Mouse (Mus musculus): ENCODE data around the gene Paqr8. TPM values are rescaled to one million over a fixed set of nuclear protein-coding genes. Genes with fewer than 3 reads are reported as not detected.

The Paqr8 gene
- total RNA-seq, 2 experiments from 2014 or later = 128 to 135 TPM

DNA sequence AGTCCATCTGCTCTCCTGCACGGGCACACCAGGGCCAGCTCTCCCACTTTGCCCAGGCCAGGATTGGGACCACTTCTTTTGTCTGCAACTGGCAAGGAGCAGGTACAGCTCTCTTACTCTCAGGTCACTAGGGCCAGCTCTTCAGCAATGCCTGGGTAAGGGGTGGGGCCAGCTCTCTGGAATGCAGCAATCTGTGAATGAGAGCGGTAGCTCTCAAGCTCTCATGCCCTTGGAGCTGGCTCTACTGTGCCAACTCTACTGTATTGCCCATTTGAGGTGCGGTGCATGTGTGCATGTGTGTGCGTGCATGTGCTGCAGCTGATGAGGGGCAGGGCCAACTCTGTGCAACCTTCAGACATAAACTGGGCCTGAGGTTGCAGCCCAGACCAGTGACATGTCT is 11.0 kb upstream of the Paqr8 start:
- no peak for TF ChIP-seq CTCF (IDR thresholded peaks at IDR 0.05)
- Histone ChIP-seq H3K27ac (no peak overlapping the region), H3K4me3 (no peak overlapping the region)
- no peak for DNase-seq (ENCODE audit: extremely low spot score in 1 of 2, low spot score in 2 of 2)
- intact Hi-C loops (cut with DNase I) = no loop called here

DNA sequence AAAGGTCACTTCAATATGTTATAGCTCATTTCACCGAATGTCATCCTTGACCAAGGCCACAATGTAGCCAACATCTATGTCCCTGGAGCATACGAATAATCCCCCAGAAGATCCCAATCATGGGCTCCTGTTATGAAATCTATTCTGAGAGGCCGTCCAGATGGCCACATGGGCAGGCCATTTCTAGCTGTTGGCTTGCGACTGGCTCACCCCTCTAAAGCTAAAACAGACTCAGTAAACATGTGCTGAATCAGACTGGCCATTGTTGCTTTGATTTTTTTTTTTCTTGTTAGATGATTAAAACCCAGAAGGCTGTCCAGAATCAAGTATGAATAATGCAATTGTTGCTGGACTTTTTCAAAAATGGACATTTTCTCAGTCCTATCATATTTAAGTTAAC is 7.3 kb upstream of the Paqr8 start:
- intact Hi-C loops (cut with DNase I) = no loop called here
- Histone ChIP-seq H3K4me3 (no peak overlapping the region), H3K27ac (no peak overlapping the region)
- TF ChIP-seq CTCF (IDR thresholded peaks at IDR 0.05) = no peak
- no peak for DNase-seq (ENCODE audit: extremely low spot score in 1 of 2, low spot score in 2 of 2)

GRCm38 (mm10) chr1:20889677-20890403 is 566 bp upstream of the Paqr8 start:
- H3K27ac ChIP-seq = peak overlapping the region; percentile 94
- peak overlapping the region; percentile 96 for H3K4me3 ChIP-seq
- no peak for DNase-seq (ENCODE audit: extremely low spot score in 1 of 2, low spot score in 2 of 2)
- intact Hi-C loops (cut with DNase I) = loop anchor here (2.0 to 5.0 kb wide), 4 partner anchors 43 to 278 kb away; partner anchors contain the start of gene Mcm3
- TF ChIP-seq CTCF (IDR thresholded peaks at IDR 0.05) = no peak

DNA sequence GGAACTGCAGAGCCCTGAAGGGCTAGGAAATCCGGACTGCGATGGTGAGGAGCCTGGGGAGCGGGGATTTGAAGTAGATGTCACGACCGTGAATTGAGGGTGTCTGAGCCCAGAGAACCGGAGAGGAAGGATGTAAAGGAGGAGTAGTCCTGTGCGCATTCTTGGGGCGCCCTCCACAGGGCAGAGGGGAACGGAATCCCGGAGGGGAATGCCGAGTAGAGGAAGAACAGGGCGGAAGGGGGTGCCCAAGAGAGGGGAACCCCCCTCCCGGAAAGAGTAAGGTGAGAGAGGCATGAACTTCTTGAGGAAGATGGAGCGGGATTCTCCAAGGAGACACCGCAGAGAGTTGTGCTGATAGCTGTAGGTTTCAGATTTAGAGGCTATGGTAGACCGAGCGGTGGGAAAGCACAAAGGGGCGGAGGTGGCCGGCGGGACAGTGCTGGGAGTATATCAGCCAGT is 564 bp downstream of the Paqr8 start:
- intact Hi-C loops (cut with DNase I) = loop anchor here (2.0 to 5.0 kb wide), 4 partner anchors 44 to 279 kb away; partner anchors contain the start of gene Mcm3
- peak; percentile 73 to 77 for DNase-seq (ENCODE audit: extremely low spot score in 1 of 2, low spot score in 2 of 2)
- H3K4me3 ChIP-seq = peak overlapping the region; percentile 96
- peak overlapping the region; percentile 94 for H3K27ac ChIP-seq
- TF ChIP-seq CTCF (IDR thresholded peaks at IDR 0.05) = peak; percentile 57

DNA sequence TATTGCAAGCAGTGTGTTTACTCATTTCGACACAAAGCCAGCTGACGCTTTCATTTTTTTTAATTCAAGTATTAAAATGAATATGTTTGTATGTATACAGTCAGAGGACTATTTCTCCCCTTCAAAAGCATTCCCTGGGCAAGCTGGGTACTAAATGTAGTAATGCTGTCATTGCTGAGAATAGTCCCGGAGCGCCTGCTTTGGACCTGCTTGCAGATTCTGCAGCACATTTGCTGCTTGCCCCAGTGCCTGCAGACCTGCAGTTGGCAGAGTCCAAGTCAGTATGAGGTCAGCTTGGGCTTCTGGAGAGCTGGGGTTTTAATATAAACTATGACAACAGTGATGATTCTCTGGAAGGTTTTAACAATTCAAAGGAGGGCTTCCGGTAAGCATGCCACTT is 2.7 kb downstream of the Paqr8 start:
- intact Hi-C loops (cut with DNase I) = loop anchor here (5.0 kb wide), 3 partner anchors 46 to 281 kb away; no protein-coding TSS in a partner anchor
- TF ChIP-seq CTCF (IDR thresholded peaks at IDR 0.05) = no peak
- H3K27ac ChIP-seq = no peak overlapping the region; the same call in 1 of the 2 replicates
- DNase-seq (ENCODE audit: extremely low spot score in 1 of 2, low spot score in 2 of 2) = no peak
- peak overlapping the region; percentile 96 for H3K4me3 ChIP-seq

GRCm38 (mm10) chr1:20898391-20898790 is 8.0 kb downstream of the Paqr8 start:
- no peak for DNase-seq (ENCODE audit: extremely low spot score in 1 of 2, low spot score in 2 of 2)
- TF ChIP-seq CTCF (IDR thresholded peaks at IDR 0.05) = no peak
- H3K27ac ChIP-seq = no peak overlapping the region
- intact Hi-C loops (cut with DNase I) = no loop called here
- H3K4me3 ChIP-seq = no peak overlapping the region

- TF ChIP-seq CTCF (IDR thresholded peaks at IDR 0.05) = no peak
- intact Hi-C loops (cut with DNase I) = no loop called here
- DNase-seq (ENCODE audit: extremely low spot score in 1 of 2, low spot score in 2 of 2) = no peak
- no peak overlapping the region for H3K4me3 ChIP-seq
- no peak overlapping the region; the same call in 1 of the 2 replicates for H3K27ac ChIP-seq
Observed at GRCm38 (mm10) chr1:20900336-20900735, 9.9 kb downstream of the Paqr8 start.

- TF ChIP-seq CTCF (IDR thresholded peaks at IDR 0.05) = no peak
- intact Hi-C loops (cut with DNase I) = loop anchor here (2.0 kb wide), 1 partner anchor 61 kb away; no protein-coding TSS in a partner anchor
- Histone ChIP-seq H3K27ac (peak overlapping the region; percentile 85), H3K4me3 (no peak overlapping the region)
- peak; percentile 40 to 49 for DNase-seq (ENCODE audit: extremely low spot score in 1 of 2, low spot score in 2 of 2)
Observed at GRCm38 (mm10) chr1:20905501-20906127, 15.2 kb downstream of the Paqr8 start.

DNA sequence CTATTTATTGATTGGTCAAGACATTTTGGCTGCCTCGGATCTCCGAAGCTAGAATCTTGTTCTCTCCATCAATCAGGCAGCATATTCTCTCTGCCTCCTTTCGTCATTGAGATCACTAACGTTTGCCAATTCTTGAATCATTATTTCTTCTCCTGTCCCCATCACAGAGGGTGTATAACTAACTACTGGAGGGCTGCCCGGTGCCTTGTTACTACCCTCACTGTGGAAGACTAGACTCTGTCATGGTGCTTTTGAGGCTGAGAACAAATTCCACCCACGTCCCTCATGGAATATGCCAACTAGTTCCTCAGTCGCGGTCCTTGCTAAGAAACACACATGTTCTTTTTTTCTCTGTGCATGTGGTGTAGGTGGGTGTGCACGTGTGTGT is 15.7 kb downstream of the Paqr8 start:
- peak; percentile 53 to 73 for DNase-seq (ENCODE audit: extremely low spot score in 1 of 2, low spot score in 2 of 2)
- H3K27ac ChIP-seq = peak overlapping the region; percentile 85
- intact Hi-C loops (cut with DNase I) = no loop called here
- no peak overlapping the region for H3K4me3 ChIP-seq
- TF ChIP-seq CTCF (IDR thresholded peaks at IDR 0.05) = no peak

DNA sequence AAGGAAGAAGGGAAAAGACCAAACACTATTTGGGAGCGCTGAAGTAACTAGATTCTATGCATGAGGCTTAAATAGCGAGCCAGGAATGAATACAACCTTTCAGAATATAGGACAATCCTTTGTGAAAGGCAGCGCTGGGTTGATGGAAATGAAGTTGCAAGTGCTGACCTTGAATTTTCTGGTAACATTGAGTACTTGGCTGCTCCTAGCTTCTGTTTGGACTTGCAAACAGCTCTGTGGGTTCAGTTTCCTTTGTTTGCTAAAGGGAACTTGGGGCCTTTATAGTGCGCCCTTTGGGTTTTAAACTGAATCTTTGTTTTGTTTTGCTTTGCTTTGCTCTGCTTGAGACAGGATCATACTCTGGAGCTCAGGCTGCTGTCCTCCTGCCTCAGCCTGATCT is 18.1 kb downstream of the Paqr8 start:
- H3K4me3 ChIP-seq = no peak overlapping the region
- H3K27ac ChIP-seq = peak overlapping the region; percentile 52
- TF ChIP-seq CTCF (IDR thresholded peaks at IDR 0.05) = no peak
- intact Hi-C loops (cut with DNase I) = no loop called here
- no peak for DNase-seq (ENCODE audit: extremely low spot score in 1 of 2, low spot score in 2 of 2)

DNA sequence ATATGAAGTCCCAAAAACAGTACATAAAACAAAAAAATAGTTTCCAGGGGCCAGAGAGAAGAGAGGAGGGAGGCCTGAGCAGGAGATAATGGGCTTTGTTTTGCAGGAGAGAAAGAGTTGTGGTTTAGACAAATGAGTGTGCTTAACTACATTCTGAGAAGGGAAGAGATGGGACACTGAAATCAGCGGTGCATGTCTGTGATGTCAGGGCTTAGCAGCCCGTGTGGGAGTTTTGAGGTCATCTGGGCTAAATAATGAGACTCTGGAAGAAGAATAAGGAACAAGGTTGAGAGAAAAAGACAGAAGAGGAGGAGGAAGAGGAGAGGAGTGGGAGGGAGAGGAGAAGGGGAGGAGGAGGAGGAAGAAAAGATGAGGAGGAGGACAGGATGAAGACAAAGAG is 21.7 kb downstream of the Paqr8 start:
- H3K27ac ChIP-seq = no peak overlapping the region
- no peak for DNase-seq (ENCODE audit: extremely low spot score in 1 of 2, low spot score in 2 of 2)
- H3K4me3 ChIP-seq = no peak overlapping the region
- intact Hi-C loops (cut with DNase I) = no loop called here
- TF ChIP-seq CTCF (IDR thresholded peaks at IDR 0.05) = no peak

- H3K27ac ChIP-seq = no peak overlapping the region
- TF ChIP-seq CTCF (IDR thresholded peaks at IDR 0.05) = no peak
- intact Hi-C loops (cut with DNase I) = no loop called here
- DNase-seq (ENCODE audit: extremely low spot score in 1 of 2, low spot score in 2 of 2) = no peak
- H3K4me3 ChIP-seq = no peak overlapping the region
Observed at GRCm38 (mm10) chr1:20912527-20913171, 22.2 kb downstream of the Paqr8 start.
